ENCODE assay signal across 20 mouse cellular contexts in the genomic region with DNA sequence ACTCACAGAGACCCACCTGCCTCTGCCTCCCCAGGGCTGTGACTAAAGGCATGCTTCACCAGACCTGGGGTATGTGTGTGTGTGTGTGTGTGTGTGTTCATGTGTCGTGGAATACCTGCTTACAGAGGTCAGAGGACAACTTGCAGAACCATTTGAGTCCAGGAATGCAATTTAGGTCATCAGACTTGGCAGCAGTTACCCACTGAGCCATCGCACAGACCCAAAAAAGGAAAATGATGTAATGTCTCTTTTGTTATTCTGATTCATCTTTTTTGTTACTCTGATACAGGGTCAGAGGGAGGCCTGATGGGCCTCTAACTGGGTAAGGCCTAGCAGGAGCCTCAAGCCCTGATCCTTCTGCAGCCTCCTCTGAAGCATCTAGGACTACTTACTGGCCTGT. TPM values are rescaled to one million over a fixed set of nuclear protein-coding genes. Genes with fewer than 3 reads are reported as not detected.
DNase-seq lines count a peak whose midpoint lies in the region; ATAC-seq and TF ChIP-seq lines count a peak whose summit lies in the region.
"Had no signal": no experiment of that assay in that cellular context is flagged by ENCODE, and none has a peak within 500 bp of the region (broad histone marks: within the 10 kb centered on the region; RNA-seq: fewer than 3 reads in every experiment).

No protein-coding gene starts in this region.

- H3K36me3 ChIP-seq in kidney, adult 2 months (ENCODE audit: control insufficient read depth, insufficient read depth, low read length): no peaks in the 10 kb centered on the region
- H3K36me3 ChIP-seq in CH12.LX (replicated peaks in 1 of 2; ENCODE audit: control insufficient read depth in 1 of 2, insufficient read depth in 1 of 2, low read length in 1 of 2) (no peaks in the 10 kb centered on the region), ES-Bruce4 (ENCODE audit: control insufficient read depth, insufficient read depth, low read length, poor library complexity, severe bottlenecking) (peaks cover 11% of the 10 kb centered on the region)
- H3K36me3 ChIP-seq: G1E; limb, embryonic 12.5 days; neural tube, embryonic 15.5 days had no signal

- H3K4me1 ChIP-seq in kidney, adult 2 months (ENCODE audit: control insufficient read depth, insufficient read depth, low read length): no peaks in the 10 kb centered on the region
- H3K4me1 ChIP-seq in CH12.LX (ENCODE audit: control insufficient read depth in 1 of 2, insufficient read depth in 2 of 2): peaks cover 12 to 39% of the 10 kb centered on the region in 2 experiments; a peak in 3 of 4 replicates
- peaks cover 6% of the 10 kb centered on the region for H3K4me1 ChIP-seq in ES-Bruce4 (ENCODE audit: control insufficient read depth, insufficient read depth, low read length)

- H3K9me3 ChIP-seq in CH12.LX (replicated peaks; ENCODE audit: low read length) (peaks cover 2% of the 10 kb centered on the region), ES-Bruce4 (replicated peaks; ENCODE audit: control insufficient read depth, insufficient read depth, low read length, poor library complexity, severe bottlenecking) (no peaks in the 10 kb centered on the region; the same call in 1 of the 2 replicates)
- H3K9me3 ChIP-seq: G1E; limb, embryonic 12.5 days; neural tube, embryonic 15.5 days had no signal

- in situ Hi-C loops in CH12.LX (cut with MboI; ENCODE audit: low pct_ligation_motif_present, low pct_unique_long_range_greater_than_20kb, low sequenced_read_pairs): no loop called here

- dilution Hi-C loops in CH12.LX (cut with MboI; ENCODE audit: extremely low pct_ligation_motif_present, extremely low pct_unique_long_range_greater_than_20kb, low sequenced_read_pairs): no loop called here

- TF ChIP-seq EP300 in CH12.LX (IDR thresholded peaks at IDR 0.05; ENCODE audit: low read length) (no peak), ES-Bruce4 (IDR thresholded peaks at IDR 0.05; ENCODE audit: insufficient read depth, low read depth, low read length) (peak; percentile 53; the same call in 1 of the 2 replicates)

- no peaks in the 10 kb centered on the region; the same call in 1 of the 2 replicates for H3K27me3 ChIP-seq in kidney, adult 2 months (replicated peaks; ENCODE audit: control insufficient read depth, insufficient read depth, low read length)
- H3K27me3 ChIP-seq in CH12.LX (replicated peaks) (peaks cover 5% of the 10 kb centered on the region), ES-Bruce4 (ENCODE audit: control insufficient read depth, insufficient read depth, low read length, poor library complexity, severe bottlenecking) (no peaks in the 10 kb centered on the region)

- ATAC-seq in activated CD4-positive, CD25-positive, alpha-beta regulatory T cell, adult 4 months: no peak
- ATAC-seq: forebrain, postnatal 0 days had no signal

- H3K79me2 ChIP-seq in CH12.LX (replicated peaks; ENCODE audit: control insufficient read depth, extremely low read depth, insufficient read depth, poor library complexity, severe bottlenecking): no peaks in the 10 kb centered on the region

- H3K4me3 ChIP-seq in kidney, adult 2 months (ENCODE audit: insufficient read depth, low read depth, low read length): no peak overlapping the region
- no peak overlapping the region for H3K4me3 ChIP-seq in CH12.LX (replicated peaks in 1 of 3; ENCODE audit: low read depth in 2 of 3, low read length in 2 of 3, poor library complexity in 1 of 3)
- H3K4me3 ChIP-seq in ES-Bruce4 (ENCODE audit: low read depth, low read length): peak overlapping the region; percentile 35
- H3K4me3 ChIP-seq: limb, embryonic 12.5 days; neural tube, embryonic 15.5 days had no signal

- no peak overlapping the region for H3K4me2 ChIP-seq in CH12.LX (ENCODE audit: insufficient read depth, low read depth, poor library complexity, severe bottlenecking)
- H3K4me2 ChIP-seq: limb, embryonic 12.5 days; neural tube, embryonic 15.5 days had no signal

- 17% methylated on average over 2 of the region's 2 CpGs for WGBS in kidney, adult 2 months

- no peak for TF ChIP-seq POLR2A in kidney, adult 2 months (IDR thresholded peaks at IDR 0.05; ENCODE audit: low read depth, low read length)
- no peak for TF ChIP-seq POLR2A in CH12.LX (IDR thresholded peaks at IDR 0.05; ENCODE audit: low read depth, low read length)
- TF ChIP-seq POLR2A in ES-Bruce4 (IDR thresholded peaks at IDR 0.05; ENCODE audit: insufficient read depth, low read length): no peak

- TF ChIP-seq RAD21 in CH12.LX (IDR thresholded peaks at IDR 0.05; ENCODE audit: low read depth, low read length): no peak

- DNase-seq in kidney, adult 2 months: peak; percentile 63
- no peak for DNase-seq in kidney, adult 18-20 months
- no peak for DNase-seq in CH12.LX (ENCODE audit: extremely low read depth)
- peak; percentile 52 to 60 for DNase-seq in adrenal gland, postnatal 36 days
- DNase-seq in thymus, adult 18-20 months: no peak
- no peak for DNase-seq in frontal cortex, adult 2 months (ENCODE audit: extremely low spot score in 1 of 2, low spot score in 1 of 2)
- DNase-seq: cerebellum, adult 18-20 months; forebrain, postnatal 0 days; layer of hippocampus, postnatal 36 days; right cerebral cortex, adult 18-20 months; thymus, adult 2 months had no signal

- no peak overlapping the region for H3K9ac ChIP-seq in CH12.LX (ENCODE audit: insufficient read depth, low read depth)
- peak overlapping the region; percentile 27; the same call in 1 of the 2 replicates for H3K9ac ChIP-seq in ES-Bruce4 (ENCODE audit: low read depth, poor library complexity, severe bottlenecking)
- H3K9ac ChIP-seq: forebrain, postnatal 0 days; limb, embryonic 12.5 days; neural tube, embryonic 15.5 days had no signal

- no peak for TF ChIP-seq CTCF in kidney, adult 2 months (conservative IDR thresholded peaks at IDR 0.05; ENCODE audit: insufficient read depth, insufficient read length, low read depth, low read length)
- TF ChIP-seq CTCF in CH12.LX (conservative IDR thresholded peaks at IDR 0.05 in 1 of 2, IDR thresholded peaks at IDR 0.05 in 1 of 2; ENCODE audit: low read depth in 2 of 2, low read length in 2 of 2): no peak
- no peak for TF ChIP-seq CTCF in ES-Bruce4 (IDR thresholded peaks at IDR 0.05; ENCODE audit: low read depth, low read length)

- H3K27ac ChIP-seq in kidney, adult 2 months (ENCODE audit: insufficient read depth, low read depth, low read length): no peak overlapping the region
- H3K27ac ChIP-seq in CH12.LX (ENCODE audit: insufficient read depth, low read depth) (no peak overlapping the region), ES-Bruce4 (ENCODE audit: insufficient read depth, low read length) (peak overlapping the region; percentile 88)
- H3K27ac ChIP-seq: limb, embryonic 12.5 days; neural tube, embryonic 15.5 days had no signal

TF ChIP-seq in CH12.LX, 34 proteins besides CTCF, POLR2A, EP300 and RAD21 (continues in another document):
- TF ChIP-seq NELFE (IDR thresholded peaks at IDR 0.05; ENCODE audit: low read depth, low read length) (no peak), MAX (IDR thresholded peaks at IDR 0.05; ENCODE audit: low read length) (no peak)

RNA-seq across cellular contexts. Expression of a gene that starts 4.0 kb away (rescaled TPM):
- polyA plus RNA-seq in kidney, adult 2 months (2012; rRNA removed): 37.5 and 44.1 TPM in 2 replicates
- total RNA-seq in CH12.LX (2012; rRNA removed) (0.08 TPM in 1 of 2 replicates, not detected in the other), CH12.LX (2014; rRNA removed) (0.16 and 0.51 TPM in 2 replicates)
- polyA plus RNA-seq in CH12.LX (2012; ENCODE audit: insufficient read length, low read depth) (0.17 and 0.31 TPM in 2 replicates), ES-Bruce4 (2011; ENCODE audit: insufficient read depth, insufficient read length, low read depth, missing spikeins) (259 and 279 TPM in 2 replicates)
- not detected for total RNA-seq in adrenal gland, postnatal 36 days (2021)
- polyA plus RNA-seq in frontal cortex, adult 2 months (2012; rRNA removed): 0.08 and 0.32 TPM in 2 replicates
- not detected for polyA plus RNA-seq in activated CD4-positive, CD25-positive, alpha-beta regulatory T cell, adult 4 months (2017; shearing (Covaris generic))
- total RNA-seq: forebrain, postnatal 0 days; heart, adult 8-10 months; layer of hippocampus, postnatal 36 days had no signal
- polyA plus RNA-seq: forebrain, postnatal 0 days; G1E; midbrain, postnatal 0 days had no signal

RNA-seq across cellular contexts. Expression of a gene that starts 10.6 kb away (rescaled TPM):
- 33.7 and 38.0 TPM in 2 replicates for polyA plus RNA-seq in kidney, adult 2 months (2012; rRNA removed)
- 1.7 and 1.9 TPM in 2 replicates for total RNA-seq in CH12.LX (2012; rRNA removed)
- 0.93 and 1.3 TPM in 2 replicates for total RNA-seq in CH12.LX (2014; rRNA removed)
- polyA plus RNA-seq in CH12.LX (2012; ENCODE audit: insufficient read length, low read depth): 0.30 and 0.73 TPM in 2 replicates
- 36.3 and 37.5 TPM in 2 replicates for polyA plus RNA-seq in ES-Bruce4 (2011; ENCODE audit: insufficient read depth, insufficient read length, low read depth, missing spikeins)
- 10 to 100 TPM; 18.5 to 29.9 TPM for total RNA-seq in adrenal gland, postnatal 36 days (2021)
- polyA plus RNA-seq in frontal cortex, adult 2 months (2012; rRNA removed): 14.0 and 14.9 TPM in 2 replicates
- 10 to 100 TPM; 20.4 to 23.3 TPM for polyA plus RNA-seq in activated CD4-positive, CD25-positive, alpha-beta regulatory T cell, adult 4 months (2017; shearing (Covaris generic))

RNA-seq across cellular contexts. Expression of a gene that starts 27.4 kb away (rescaled TPM):
- not detected in 2 replicates for polyA plus RNA-seq in kidney, adult 2 months (2012; rRNA removed)
- total RNA-seq in CH12.LX (2012; rRNA removed): not detected in 2 replicates
- total RNA-seq in CH12.LX (2014; rRNA removed): not detected in 2 replicates
- polyA plus RNA-seq in CH12.LX (2012; ENCODE audit: insufficient read length, low read depth): not detected in 2 replicates
- polyA plus RNA-seq in ES-Bruce4 (2011; ENCODE audit: insufficient read depth, insufficient read length, low read depth, missing spikeins): not detected in 2 replicates
- total RNA-seq in adrenal gland, postnatal 36 days (2021): not detected
- polyA plus RNA-seq in frontal cortex, adult 2 months (2012; rRNA removed): not detected in 2 replicates
- polyA plus RNA-seq in activated CD4-positive, CD25-positive, alpha-beta regulatory T cell, adult 4 months (2017; shearing (Covaris generic)): 1 to 10 TPM in 1 of 2 experiments, not detected in 1; 1.3 TPM
- total RNA-seq: forebrain, postnatal 0 days; heart, adult 8-10 months; layer of hippocampus, postnatal 36 days; midbrain, postnatal 0 days had no signal
- polyA plus RNA-seq: forebrain, postnatal 0 days; G1E; midbrain, postnatal 0 days; neural tube, embryonic 15.5 days had no signal

RNA-seq across cellular contexts. Expression of a gene that starts 36.2 kb away (rescaled TPM):
- polyA plus RNA-seq in kidney, adult 2 months (2012; rRNA removed): 0.09 TPM in 1 of 2 replicates, not detected in the other
- total RNA-seq in CH12.LX (2012; rRNA removed): not detected in 2 replicates
- not detected in 2 replicates for total RNA-seq in CH12.LX (2014; rRNA removed)
- not detected in 2 replicates for polyA plus RNA-seq in CH12.LX (2012; ENCODE audit: insufficient read length, low read depth)
- polyA plus RNA-seq in ES-Bruce4 (2011; ENCODE audit: insufficient read depth, insufficient read length, low read depth, missing spikeins): not detected in 2 replicates
- total RNA-seq in adrenal gland, postnatal 36 days (2021): not detected
- polyA plus RNA-seq in frontal cortex, adult 2 months (2012; rRNA removed): not detected in 2 replicates
- not detected for polyA plus RNA-seq in activated CD4-positive, CD25-positive, alpha-beta regulatory T cell, adult 4 months (2017; shearing (Covaris generic))
- total RNA-seq: forebrain, postnatal 0 days; G1E; heart, adult 8-10 months; layer of hippocampus, postnatal 36 days; midbrain, postnatal 0 days had no signal
- polyA plus RNA-seq: forebrain, postnatal 0 days; G1E; hindbrain, embryonic 11.5 days; limb, embryonic 12.5 days; lung, embryonic 16.5 days; neural tube, embryonic 15.5 days; thymus, adult 2 months had no signal

RNA-seq across cellular contexts. Expression of a gene that starts 43.3 kb away (rescaled TPM):
- polyA plus RNA-seq in kidney, adult 2 months (2012; rRNA removed): 26.7 and 36.7 TPM in 2 replicates
- total RNA-seq in CH12.LX (2012; rRNA removed): not detected in 2 replicates
- not detected in 2 replicates for total RNA-seq in CH12.LX (2014; rRNA removed)
- polyA plus RNA-seq in CH12.LX (2012; ENCODE audit: insufficient read length, low read depth): not detected in 2 replicates
- 22.4 and 26.3 TPM in 2 replicates for polyA plus RNA-seq in ES-Bruce4 (2011; ENCODE audit: insufficient read depth, insufficient read length, low read depth, missing spikeins)
- under 1 TPM in 1 of 2 experiments, not detected in 1; 0.43 TPM for total RNA-seq in adrenal gland, postnatal 36 days (2021)
- polyA plus RNA-seq in frontal cortex, adult 2 months (2012; rRNA removed): 0.34 and 1.1 TPM in 2 replicates
- polyA plus RNA-seq in activated CD4-positive, CD25-positive, alpha-beta regulatory T cell, adult 4 months (2017; shearing (Covaris generic)): not detected
- total RNA-seq: G1E had no signal

Comparison
In these comparisons a context has a peak if more than half of its experiments do, and no peak if none do; other contexts are left out.
1. DNase-seq: peak in kidney, adult 2 months (single experiment) and adrenal gland, postnatal 36 days (2 of 2); none in kidney, adult 18-20 months (single experiment), CH12.LX (single experiment), thymus, adult 18-20 months (0 of 2) and frontal cortex, adult 2 months (0 of 2).
2. RNA of a gene that starts 4.0 kb away (polyA plus RNA-seq): 259 to 279 TPM in ES-Bruce4 and 37.5 to 44.1 TPM in kidney, adult 2 months; 0.17 to 0.31 TPM in CH12.LX, 0.08 to 0.32 TPM in frontal cortex, adult 2 months and not detected in activated CD4-positive, CD25-positive, alpha-beta regulatory T cell, adult 4 months; every median in the first group is over 10 times any median in the second.